Mouse (Mus musculus) heart, embryonic 12.5 days (tissue): ENCODE results near the gene Ptprq. TPM values are rescaled to one million over a fixed set of nuclear protein-coding genes. Genes with fewer than 3 reads are reported as not detected.

Experiments used
- ATAC-seq: fragments of 200-750 bp; cut with Nextera tagmentation; 2 replicates; pipeline ENCODE4 v1.8.0; 2017; ENCODE audit warnings: moderate TSS enrichment, moderate library complexity; ENCODE audit not compliant: insufficient number of reproducible peaks, low FRiP score
- H3K27ac ChIP-seq: fragments of 300-500 bp; sonication (generic); 2 replicates; pipeline ENCODE4 v1.5.1; 2016; ENCODE audit warnings: mild to moderate bottlenecking, moderate library complexity; ENCODE audit not compliant: poor library complexity, severe bottlenecking
- H3K27me3 ChIP-seq: fragments of 300-500 bp; sonication (generic); replicated peaks from 2 replicates; pipeline ENCODE4 v1.6.1; 2016; ENCODE audit warnings: mild to moderate bottlenecking, moderate library complexity
- H3K36me3 ChIP-seq: fragments of 300-500 bp; sonication (generic); 2 replicates; pipeline ENCODE4 v1.6.1; 2016; ENCODE audit warnings: mild to moderate bottlenecking, moderate library complexity
- H3K4me1 ChIP-seq: fragments of 300-500 bp; sonication (generic); replicated peaks from 2 replicates; pipeline ENCODE4 v1.6.1; 2016; ENCODE audit warnings: mild to moderate bottlenecking
- H3K4me2 ChIP-seq: fragments of 300-500 bp; sonication (generic); 2 replicates; pipeline ENCODE4 v1.6.1; 2016; ENCODE audit warnings: mild to moderate bottlenecking, moderate library complexity
- H3K4me3 ChIP-seq: fragments of 300-500 bp; sonication (generic); 2 replicates; pipeline ENCODE4 v1.5.1; 2016; ENCODE audit warnings: mild to moderate bottlenecking
- H3K9ac ChIP-seq: fragments of 300-500 bp; sonication (generic); 2 replicates; pipeline ENCODE4 v1.6.1; 2016; ENCODE audit warnings: mild to moderate bottlenecking, moderate library complexity
- H3K9me3 ChIP-seq: fragments of 300-500 bp; sonication (generic); replicated peaks from 2 replicates; pipeline ENCODE4 v1.6.1; 2016; ENCODE audit warnings: mild to moderate bottlenecking, moderate library complexity
- WGBS: fragments of 180-500 bp; shearing (Covaris S2); methylation state at CpG from one replicate; pipeline ENCODE4 v1.1.7; 2016; 5-methylcytosine and 5-hydroxymethylcytosine counted together
- polyA plus RNA-seq: library from polyadenylated mRNA; unstranded; fragments of >200 nt; fragmentation: Nextera tagmentation; extraction: Ambion mirVana; gene quantifications from 2 replicates; pipeline ENCODE4 v1.2.1, GENCODE M21; 2016

Gene Ptprq
- polyA plus RNA-seq, 1 experiment from 2014 or later = 0.11 TPM

GRCm38 (mm10) chr10:107725631-107726030 is 5.8 kb upstream of the Ptprq start:
- 43% methylated on average over 7 of the region's 7 CpGs for WGBS
- Histone ChIP-seq H3K9me3 (no peaks in the 10 kb centered on the region), H3K27ac (no peak overlapping the region)

GRCm38 (mm10) chr10:107704443-107704842 is 15.4 kb downstream of the Ptprq start:
- Histone ChIP-seq H3K4me1 (no peaks in the 10 kb centered on the region), H3K36me3 (no peaks in the 10 kb centered on the region), H3K27me3 (no peaks in the 10 kb centered on the region), H3K27ac (no peak overlapping the region), H3K4me2 (no peak overlapping the region), H3K9ac (no peak overlapping the region), H3K9me3 (no peaks in the 10 kb centered on the region), H3K4me3 (no peak overlapping the region)
- WGBS = 40% methylated on average over 3 of the region's 3 CpGs
- ATAC-seq = no peak

More at GRCm38 (mm10) chr10:107725631-107726030, 5.8 kb upstream of the Ptprq start:
- Histone ChIP-seq H3K9ac (no peak overlapping the region), H3K4me3 (no peak overlapping the region), H3K4me2 (no peak overlapping the region), H3K36me3 (no peaks in the 10 kb centered on the region), H3K27me3 (no peaks in the 10 kb centered on the region), H3K4me1 (peaks cover 4% of the 10 kb centered on the region)
- ATAC-seq = no peak

- H3K9ac ChIP-seq = no peak overlapping the region
- H3K4me1 ChIP-seq = no peaks in the 10 kb centered on the region
- no peaks in the 10 kb centered on the region for H3K9me3 ChIP-seq
- H3K4me2 ChIP-seq = no peak overlapping the region
- H3K27ac ChIP-seq = no peak overlapping the region
- ATAC-seq = no peak
- 77% methylated on average over 3 of the region's 3 CpGs for WGBS
- no peak overlapping the region for H3K4me3 ChIP-seq
- no peaks in the 10 kb centered on the region for H3K27me3 ChIP-seq
- H3K36me3 ChIP-seq = no peaks in the 10 kb centered on the region
Measured at GRCm38 (mm10) chr10:107700944-107701343, 18.9 kb downstream of the Ptprq start.

- no peak for ATAC-seq
- 76% methylated on average over 2 of the region's 2 CpGs for WGBS
- Histone ChIP-seq H3K9ac (no peak overlapping the region), H3K4me3 (no peak overlapping the region), H3K27ac (no peak overlapping the region), H3K4me2 (no peak overlapping the region), H3K27me3 (no peaks in the 10 kb centered on the region), H3K9me3 (no peaks in the 10 kb centered on the region), H3K36me3 (no peaks in the 10 kb centered on the region), H3K4me1 (no peaks in the 10 kb centered on the region)
Measured at GRCm38 (mm10) chr10:107698716-107699115, 21.1 kb downstream of the Ptprq start.

GRCm38 (mm10) chr10:107697177-107697576 is 22.7 kb downstream of the Ptprq start:
- Histone ChIP-seq H3K4me2 (no peak overlapping the region), H3K36me3 (no peaks in the 10 kb centered on the region), H3K9ac (no peak overlapping the region), H3K27me3 (no peaks in the 10 kb centered on the region), H3K27ac (no peak overlapping the region), H3K4me1 (no peaks in the 10 kb centered on the region), H3K4me3 (no peak overlapping the region), H3K9me3 (no peaks in the 10 kb centered on the region)
- ATAC-seq = no peak
- WGBS = 63% methylated on average over 5 of the region's 5 CpGs

- ATAC-seq = no peak
- H3K4me3 ChIP-seq = no peak overlapping the region
Measured at GRCm38 (mm10) chr10:107687382-107687781, 32.5 kb downstream of the Ptprq start.

GRCm38 (mm10) chr10:107675994-107676393 is 43.9 kb downstream of the Ptprq start:
- ATAC-seq = no peak
- H3K4me1 ChIP-seq = no peaks in the 10 kb centered on the region
- 60% methylated on average over 1 of the region's 1 CpGs for WGBS

More at GRCm38 (mm10) chr10:107687382-107687781, 32.5 kb downstream of the Ptprq start:
- Histone ChIP-seq H3K9me3 (no peaks in the 10 kb centered on the region), H3K36me3 (no peaks in the 10 kb centered on the region), H3K9ac (no peak overlapping the region), H3K27ac (no peak overlapping the region), H3K4me2 (no peak overlapping the region), H3K4me1 (no peaks in the 10 kb centered on the region), H3K27me3 (no peaks in the 10 kb centered on the region)
- WGBS = 71% methylated on average over 6 of the region's 6 CpGs

GRCm38 (mm10) chr10:107668374-107669094 is 51.3 kb downstream of the Ptprq start:
- no peak overlapping the region for H3K4me3 ChIP-seq
- H3K27me3 ChIP-seq = no peaks in the 10 kb centered on the region
- no peak for ATAC-seq
- no peak overlapping the region for H3K27ac ChIP-seq
- H3K4me2 ChIP-seq = no peak overlapping the region
- H3K4me1 ChIP-seq = no peaks in the 10 kb centered on the region
- 66% methylated on average over 4 of the region's 4 CpGs for WGBS
- H3K9me3 ChIP-seq = no peaks in the 10 kb centered on the region
- no peak overlapping the region for H3K9ac ChIP-seq
- H3K36me3 ChIP-seq = no peaks in the 10 kb centered on the region

More at GRCm38 (mm10) chr10:107675994-107676393, 43.9 kb downstream of the Ptprq start:
- H3K4me3 ChIP-seq = no peak overlapping the region
- H3K9me3 ChIP-seq = no peaks in the 10 kb centered on the region
- H3K27me3 ChIP-seq = no peaks in the 10 kb centered on the region
- H3K9ac ChIP-seq = no peak overlapping the region
- no peaks in the 10 kb centered on the region for H3K36me3 ChIP-seq
- H3K4me2 ChIP-seq = no peak overlapping the region
- no peak overlapping the region for H3K27ac ChIP-seq

GRCm38 (mm10) chr10:107662372-107663065 is 57.3 kb downstream of the Ptprq start:
- Histone ChIP-seq H3K27me3 (no peaks in the 10 kb centered on the region), H3K27ac (no peak overlapping the region), H3K9me3 (no peaks in the 10 kb centered on the region), H3K4me1 (no peaks in the 10 kb centered on the region), H3K9ac (no peak overlapping the region), H3K4me3 (no peak overlapping the region), H3K4me2 (no peak overlapping the region), H3K36me3 (no peaks in the 10 kb centered on the region)
- 65% methylated on average over 5 of the region's 5 CpGs for WGBS
- ATAC-seq = no peak

- WGBS = 88% methylated on average over 3 of the region's 3 CpGs
- Histone ChIP-seq H3K4me1 (no peaks in the 10 kb centered on the region), H3K27ac (no peak overlapping the region), H3K27me3 (no peaks in the 10 kb centered on the region), H3K9ac (no peak overlapping the region), H3K36me3 (no peaks in the 10 kb centered on the region), H3K4me2 (no peak overlapping the region), H3K9me3 (no peaks in the 10 kb centered on the region), H3K4me3 (no peak overlapping the region)
- no peak for ATAC-seq
Measured at GRCm38 (mm10) chr10:107661970-107662369, 57.9 kb downstream of the Ptprq start.

GRCm38 (mm10) chr10:107659141-107659540 is 60.7 kb downstream of the Ptprq start:
- Histone ChIP-seq H3K27ac (no peak overlapping the region), H3K9ac (no peak overlapping the region), H3K36me3 (no peaks in the 10 kb centered on the region), H3K27me3 (no peaks in the 10 kb centered on the region), H3K4me1 (no peaks in the 10 kb centered on the region), H3K4me2 (no peak overlapping the region), H3K4me3 (no peak overlapping the region), H3K9me3 (no peaks in the 10 kb centered on the region)
- ATAC-seq = no peak
- WGBS = 84% methylated on average over 2 of the region's 2 CpGs
